Mouse (Mus musculus) heart, embryonic 13.5 days (tissue): ENCODE measurements around the gene Ascc3. TPM values are rescaled to one million over a fixed set of nuclear protein-coding genes. Genes with fewer than 3 reads are reported as not detected.

Experiments
- ATAC-seq: fragments of 200-750 bp; cut with Nextera tagmentation; 2 replicates; pipeline ENCODE4 v1.8.0; 2017; ENCODE audit warnings: moderate TSS enrichment; ENCODE audit not compliant: insufficient number of reproducible peaks, low FRiP score, low TSS enrichment; ENCODE audit errors: extremely low read depth
- H3K27ac ChIP-seq: fragments of 300-500 bp; sonication (generic); replicated peaks from 2 replicates; pipeline ENCODE4 v1.5.1; 2015; ENCODE audit warnings: moderate library complexity, mild to moderate bottlenecking, inconsistent platforms
- H3K27me3 ChIP-seq: fragments of 300-500 bp; sonication (generic); replicated peaks from 2 replicates; pipeline ENCODE4 v1.6.1; 2015; ENCODE audit warnings: mild to moderate bottlenecking, inconsistent platforms
- H3K36me3 ChIP-seq: fragments of 300-500 bp; sonication (generic); 2 replicates; pipeline ENCODE4 v1.6.1; 2015; ENCODE audit warnings: mild to moderate bottlenecking, inconsistent platforms
- H3K4me1 ChIP-seq: fragments of 300-500 bp; sonication (generic); 2 replicates; pipeline ENCODE4 v1.6.1; 2015; ENCODE audit warnings: inconsistent platforms
- H3K4me2 ChIP-seq: fragments of 300-500 bp; sonication (generic); 2 replicates; pipeline ENCODE4 v1.6.1; 2015; ENCODE audit warnings: inconsistent platforms, mild to moderate bottlenecking, moderate library complexity
- H3K4me3 ChIP-seq: fragments of 300-500 bp; sonication (generic); 2 replicates; pipeline ENCODE4 v1.5.1; 2015; ENCODE audit warnings: moderate library complexity, mild to moderate bottlenecking, inconsistent platforms
- H3K9ac ChIP-seq: fragments of 300-500 bp; sonication (generic); 2 replicates; pipeline ENCODE4 v1.6.1; 2015; ENCODE audit warnings: inconsistent platforms, mild to moderate bottlenecking, moderate library complexity
- H3K9me3 ChIP-seq: fragments of 300-500 bp; sonication (generic); 2 replicates; pipeline ENCODE4 v1.6.1; 2016; ENCODE audit warnings: inconsistent platforms
- WGBS: fragments of 180-500 bp; shearing (Covaris S2); methylation state at CpG from one replicate; pipeline ENCODE4 v1.1.7; 2015; ENCODE audit warnings: mixed read lengths; 5-methylcytosine and 5-hydroxymethylcytosine counted together
- polyA plus RNA-seq: library from polyadenylated mRNA; unstranded; fragments of >200 nt; fragmentation: Nextera tagmentation; extraction: Ambion mirVana; gene quantifications from 2 replicates; pipeline ENCODE4 v1.2.1, GENCODE M21; 2015

Ascc3 gene
- polyA plus RNA-seq, 1 experiment from 2014 or later, result 13.4 TPM

DNA sequence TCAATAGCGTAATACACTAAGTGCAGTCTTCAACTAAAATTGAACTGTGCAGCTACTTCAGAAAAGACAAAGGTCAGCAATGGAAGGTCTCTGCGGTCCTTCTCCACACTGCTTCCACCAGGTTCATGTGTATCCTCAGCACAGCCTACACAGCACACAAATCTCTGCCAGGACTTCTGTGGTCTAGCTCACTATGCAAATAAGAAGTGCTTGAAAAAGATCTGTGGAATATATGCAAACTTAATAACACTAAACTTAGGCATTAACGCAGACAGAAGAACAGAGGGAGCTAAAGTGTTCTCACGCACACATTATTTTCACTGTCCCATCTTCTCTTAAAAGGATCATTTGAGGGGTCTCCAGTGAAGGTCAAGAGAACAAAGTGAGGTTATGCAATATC lies 275.7 kb downstream of the Ascc3 start:
- Histone ChIP-seq H3K36me3 (no peaks in the 10 kb centered on the region), H3K27ac (no peak overlapping the region), H3K4me3 (no peak overlapping the region), H3K9ac (no peak overlapping the region), H3K4me1 (no peaks in the 10 kb centered on the region), H3K4me2 (no peak overlapping the region), H3K27me3 (no peaks in the 10 kb centered on the region), H3K9me3 (no peaks in the 10 kb centered on the region)
- ATAC-seq, result no peak
- 76% methylated on average over 4 of the region's 4 CpGs for WGBS

DNA sequence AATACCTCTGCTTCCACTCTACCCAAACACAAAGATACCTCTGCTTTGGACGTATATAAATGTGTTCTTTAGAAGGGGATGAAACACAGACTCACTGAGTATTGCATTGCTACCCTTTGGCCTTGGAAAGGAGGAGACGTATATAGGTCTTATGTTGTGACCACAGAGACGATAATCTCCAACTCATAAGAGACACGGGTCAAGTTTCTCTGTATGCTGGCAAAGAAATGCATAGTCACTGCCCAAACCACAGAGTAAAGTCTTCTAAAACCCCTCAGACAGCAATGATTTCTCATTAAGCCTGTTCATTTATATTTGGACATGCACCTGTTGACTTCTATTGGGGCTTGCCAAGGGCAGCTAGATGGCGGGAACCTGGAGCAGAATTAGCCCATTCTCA lies 284.5 kb downstream of the Ascc3 start:
- no peaks in the 10 kb centered on the region for H3K9me3 ChIP-seq

GRCm38 (mm10) chr10:50881476-50882069 lies 289.1 kb downstream of the Ascc3 start:
- H3K27me3 ChIP-seq, result peaks cover 9% of the 10 kb centered on the region; the same call in 1 of the 2 replicates
- H3K36me3 ChIP-seq, result no peaks in the 10 kb centered on the region
- no peak for ATAC-seq
- H3K9me3 ChIP-seq, result no peaks in the 10 kb centered on the region
- no peak overlapping the region for H3K9ac ChIP-seq
- H3K27ac ChIP-seq, result no peak overlapping the region
- 23% methylated on average over 2 of the region's 2 CpGs for WGBS
- no peaks in the 10 kb centered on the region for H3K4me1 ChIP-seq
- no peak overlapping the region for H3K4me2 ChIP-seq
- H3K4me3 ChIP-seq, result no peak overlapping the region

More for the DNA sequence above, 284.5 kb downstream of the Ascc3 start:
- no peak overlapping the region for H3K9ac ChIP-seq
- no peaks in the 10 kb centered on the region for H3K27me3 ChIP-seq
- H3K27ac ChIP-seq, result no peak overlapping the region
- no peak overlapping the region for H3K4me2 ChIP-seq
- no peaks in the 10 kb centered on the region for H3K4me1 ChIP-seq
- 74% methylated on average over 5 of the region's 5 CpGs for WGBS
- H3K4me3 ChIP-seq, result no peak overlapping the region
- no peaks in the 10 kb centered on the region for H3K36me3 ChIP-seq
- no peak for ATAC-seq

DNA sequence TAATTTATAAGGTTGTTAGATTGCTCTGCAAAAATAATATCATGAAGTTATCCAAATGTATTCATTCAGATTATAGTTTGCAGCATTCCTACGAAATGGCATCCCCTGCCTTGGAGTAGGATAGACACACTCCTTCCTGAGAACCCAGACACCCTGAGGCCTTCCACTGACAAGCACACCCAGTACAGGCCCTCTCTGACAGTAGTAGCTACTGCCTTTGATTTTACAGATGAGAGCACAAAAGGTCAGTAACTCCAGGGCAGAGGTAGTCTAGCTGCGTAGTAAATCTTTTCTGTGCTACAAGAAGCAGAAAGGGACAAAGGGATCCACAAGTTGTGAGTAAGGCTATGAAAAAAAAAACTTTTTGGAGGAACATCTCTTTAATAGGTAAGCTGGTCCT lies 289.9 kb downstream of the Ascc3 start:
- Histone ChIP-seq H3K27me3 (peaks cover 9% of the 10 kb centered on the region; the same call in 1 of the 2 replicates), H3K4me1 (no peaks in the 10 kb centered on the region), H3K9me3 (no peaks in the 10 kb centered on the region), H3K9ac (no peak overlapping the region), H3K4me3 (no peak overlapping the region), H3K36me3 (no peaks in the 10 kb centered on the region), H3K27ac (no peak overlapping the region), H3K4me2 (no peak overlapping the region)
- WGBS, result 86% methylated on average over 2 of the region's 2 CpGs
- ATAC-seq, result no peak

- H3K4me1 ChIP-seq, result no peaks in the 10 kb centered on the region
- no peak for ATAC-seq
- WGBS, result 44% methylated on average over 4 of the region's 4 CpGs
- H3K9ac ChIP-seq, result no peak overlapping the region
- peaks cover 46% of the 10 kb centered on the region for H3K27me3 ChIP-seq
- H3K36me3 ChIP-seq, result no peaks in the 10 kb centered on the region
- H3K4me3 ChIP-seq, result no peak overlapping the region
- H3K27ac ChIP-seq, result no peak overlapping the region
- no peaks in the 10 kb centered on the region for H3K9me3 ChIP-seq
- H3K4me2 ChIP-seq, result no peak overlapping the region
These were observed 293.8 kb downstream of the Ascc3 start for GRCm38 (mm10) chr10:50886305-50886704.

DNA sequence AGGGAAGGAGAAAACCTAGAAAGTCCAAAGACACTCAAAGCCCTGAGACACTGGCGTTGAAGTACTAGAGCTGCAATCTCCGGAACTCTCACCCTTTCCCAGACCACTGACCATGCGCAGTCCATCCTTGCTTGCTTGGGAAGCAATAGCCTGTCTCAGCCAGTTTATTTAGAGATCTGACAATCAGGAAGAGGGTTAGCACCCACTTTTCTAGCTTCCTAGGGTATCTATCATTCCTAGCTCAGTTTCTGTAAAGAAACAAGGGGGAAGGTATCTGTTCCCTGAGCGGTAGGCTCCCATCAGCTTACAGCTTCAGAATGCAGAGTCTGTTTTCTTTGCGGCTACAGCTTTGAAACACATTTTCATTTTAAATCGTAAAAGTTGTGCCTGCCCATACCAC lies 298.2 kb downstream of the Ascc3 start:
- ATAC-seq, result no peak
- 10% methylated on average over 6 of the region's 6 CpGs for WGBS

GRCm38 (mm10) chr10:50891876-50892711 lies 299.6 kb downstream of the Ascc3 start:
- H3K27ac ChIP-seq, result no peak overlapping the region
- H3K4me1 ChIP-seq, result peaks cover 21% of the 10 kb centered on the region
- H3K36me3 ChIP-seq, result no peaks in the 10 kb centered on the region
- H3K4me3 ChIP-seq, result peak overlapping the region; percentile 11; the same call in 1 of the 2 replicates
- no peak overlapping the region for H3K9ac ChIP-seq
- H3K4me2 ChIP-seq, result peak overlapping the region; percentile 11; the same call in 1 of the 2 replicates
- peaks cover 95% of the 10 kb centered on the region for H3K27me3 ChIP-seq
- under 1% methylated on average over 26 of the region's 26 CpGs for WGBS
- no peak for ATAC-seq
- H3K9me3 ChIP-seq, result no peaks in the 10 kb centered on the region

More for the DNA sequence above, 298.2 kb downstream of the Ascc3 start:
- no peaks in the 10 kb centered on the region for H3K36me3 ChIP-seq
- peaks cover 21% of the 10 kb centered on the region for H3K4me1 ChIP-seq
- H3K27me3 ChIP-seq, result peaks cover 89% of the 10 kb centered on the region
- H3K4me2 ChIP-seq, result no peak overlapping the region
- H3K4me3 ChIP-seq, result no peak overlapping the region
- no peak overlapping the region for H3K27ac ChIP-seq
- H3K9me3 ChIP-seq, result no peaks in the 10 kb centered on the region
- H3K9ac ChIP-seq, result no peak overlapping the region

DNA sequence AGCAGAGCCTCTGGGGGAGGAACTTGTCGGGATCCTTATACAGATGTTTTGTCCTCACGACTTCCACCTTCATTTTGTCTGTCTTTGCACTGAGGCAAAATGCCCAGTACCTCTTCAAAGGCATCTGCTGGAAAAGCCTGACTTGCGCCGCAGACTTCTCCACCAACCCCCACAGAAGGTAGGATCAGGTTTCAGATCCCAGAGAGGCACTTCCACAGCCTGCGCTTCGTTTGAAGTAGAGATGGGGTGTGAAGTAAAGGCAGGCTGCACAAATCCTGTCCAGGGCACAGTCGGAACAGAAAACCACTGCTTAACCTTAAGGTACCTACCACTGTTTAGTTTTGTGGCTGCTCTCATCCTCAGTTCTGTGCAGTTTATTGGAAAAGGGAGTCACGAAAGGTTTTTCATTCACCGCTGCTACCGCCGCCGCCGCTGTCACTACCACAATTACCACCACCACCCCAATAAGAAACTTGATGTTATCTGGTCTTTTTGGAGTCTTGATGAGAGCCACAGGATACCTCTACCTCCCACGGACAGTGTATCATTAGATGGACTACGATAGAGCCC lies 300.4 kb downstream of the Ascc3 start:
- H3K27ac ChIP-seq, result no peak overlapping the region
- WGBS, result 3% methylated on average over 15 of the region's 15 CpGs
- H3K27me3 ChIP-seq, result peaks cover 99% of the 10 kb centered on the region
- H3K4me1 ChIP-seq, result peaks cover 21% of the 10 kb centered on the region
- H3K36me3 ChIP-seq, result no peaks in the 10 kb centered on the region
- no peak for ATAC-seq
- no peak overlapping the region for H3K9ac ChIP-seq
- no peaks in the 10 kb centered on the region for H3K9me3 ChIP-seq
- peak overlapping the region; percentile 11; the same call in 1 of the 2 replicates for H3K4me2 ChIP-seq
- H3K4me3 ChIP-seq, result peak overlapping the region; percentile 11

DNA sequence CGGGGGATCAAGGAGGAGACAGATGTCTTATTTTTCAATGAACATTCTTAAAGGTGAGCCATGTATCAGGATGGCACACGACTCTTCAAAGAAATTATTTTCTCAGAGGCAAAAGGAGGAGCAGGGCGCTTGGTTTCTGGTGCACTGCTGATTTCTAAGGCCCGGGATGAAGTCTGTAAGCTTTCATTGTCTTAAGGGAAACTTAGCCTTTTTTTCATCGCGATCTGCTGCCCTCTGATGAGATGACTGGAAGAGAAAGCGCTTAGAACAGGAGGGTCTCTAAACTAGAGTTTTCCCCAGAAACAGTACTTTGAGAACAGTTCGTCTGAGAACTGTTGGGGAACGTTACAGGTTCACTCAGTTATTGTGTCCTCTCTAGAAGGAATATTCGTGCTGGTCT lies 301.1 kb downstream of the Ascc3 start:
- Histone ChIP-seq H3K36me3 (no peaks in the 10 kb centered on the region), H3K27me3 (peaks cover 100% of the 10 kb centered on the region), H3K27ac (no peak overlapping the region), H3K4me1 (peaks cover 21% of the 10 kb centered on the region), H3K4me3 (no peak overlapping the region), H3K4me2 (peak overlapping the region; percentile 86), H3K9me3 (no peaks in the 10 kb centered on the region), H3K9ac (no peak overlapping the region)
- ATAC-seq, result no peak
- 5% methylated on average over 10 of the region's 10 CpGs for WGBS

- H3K27ac ChIP-seq, result no peak within 1 kb of the TSS
- peak within 1 kb of the TSS; percentile 52; the same call in 1 of the 2 replicates for H3K9ac ChIP-seq
- peaks cover 21% of the 10 kb centered on the region for H3K4me1 ChIP-seq
- peak within 1 kb of the TSS; percentile 86 for H3K4me2 ChIP-seq
- ATAC-seq, result peak; percentile 79; the same call in 1 of the 2 replicates
- peak within 1 kb of the TSS; percentile 57 for H3K4me3 ChIP-seq
- no peaks in the 10 kb centered on the region for H3K9me3 ChIP-seq
- WGBS, result under 1% methylated on average over 56 of the region's 62 CpGs
- no peaks in the 10 kb centered on the region for H3K36me3 ChIP-seq
- peaks cover 97% of the 10 kb centered on the region for H3K27me3 ChIP-seq
These were observed 301.9 kb downstream of the Ascc3 start, which contains the start of gene Sim1 for GRCm38 (mm10) chr10:50894170-50894991. Gene Sim1, plus strand, starts transcription at chr10:50894754.
